Mouse (Mus musculus): Measurements from ENCODE around the gene Plin1. TPM values are rescaled to one million over a fixed set of nuclear protein-coding genes. Genes with fewer than 3 reads are reported as not detected.

Gene Plin1
- total RNA-seq (2014; rRNA removed) = 0.60 and 0.74 TPM in 2 replicates
- not detected in 2 replicates for polyA plus RNA-seq (2012; rRNA removed)

- no peak within 1 kb of the TSS for H3K4me3 ChIP-seq (ENCODE audit: insufficient read depth, low read depth, low read length)
- H3K27ac ChIP-seq (replicated peaks; ENCODE audit: insufficient read depth, low read depth, low read length) = no peak within 1 kb of the TSS
Observed at GRCm38 (mm10) chr7:79732622-79733021, at the start of gene Plin1. Plin1 (minus strand) TSS chr7:79732903.

GRCm38 (mm10) chr7:79782516-79782855, 49.8 kb upstream of the Plin1 start:
- H3K9ac ChIP-seq (ENCODE audit: low read depth, low read length) = no peak overlapping the region; the same call in 1 of the 2 replicates
- peak; percentile 88 for DNase-seq (ENCODE audit: extremely low read depth, low read depth, low spot score)
- H3K27me3 ChIP-seq (ENCODE audit: control insufficient read depth, insufficient read depth, low read length) = no peaks in the 10 kb centered on the region
- WGBS = 19% methylated on average over 2 of the region's 2 CpGs
- H3K79me2 ChIP-seq (ENCODE audit: control insufficient read depth, insufficient read depth, low read length) = no peaks in the 10 kb centered on the region
- H3K4me1 ChIP-seq (ENCODE audit: control insufficient read depth, insufficient read depth, low read length) = peaks cover 11% of the 10 kb centered on the region
- H3K27ac ChIP-seq (replicated peaks; ENCODE audit: insufficient read depth, low read depth, low read length) = peak overlapping the region; percentile 93
- H3K36me3 ChIP-seq (ENCODE audit: control insufficient read depth, insufficient read depth, low read length) = no peaks in the 10 kb centered on the region
- TF ChIP-seq POLR2A (IDR thresholded peaks at IDR 0.05; ENCODE audit: extremely low read depth, insufficient read depth, low read length) (no peak), CTCF (IDR thresholded peaks at IDR 0.05; ENCODE audit: low read depth, low read length) (no peak)
- no peak overlapping the region for H3K4me3 ChIP-seq (ENCODE audit: insufficient read depth, low read depth, low read length)

More at GRCm38 (mm10) chr7:79732622-79733021, at the start of gene Plin1:
- Histone ChIP-seq H3K36me3 (ENCODE audit: control insufficient read depth, insufficient read depth, low read length) (peaks cover 14% of the 10 kb centered on the region; the same call in 1 of the 2 replicates), H3K27me3 (ENCODE audit: control insufficient read depth, insufficient read depth, low read length) (no peaks in the 10 kb centered on the region), H3K4me1 (ENCODE audit: control insufficient read depth, insufficient read depth, low read length) (peaks cover 16% of the 10 kb centered on the region), H3K9ac (ENCODE audit: low read depth, low read length) (no peak within 1 kb of the TSS), H3K79me2 (ENCODE audit: control insufficient read depth, insufficient read depth, low read length) (no peaks in the 10 kb centered on the region)
- 85% methylated on average over 4 of the region's 4 CpGs for WGBS
- TF ChIP-seq POLR2A (IDR thresholded peaks at IDR 0.05; ENCODE audit: extremely low read depth, insufficient read depth, low read length) (no peak), CTCF (IDR thresholded peaks at IDR 0.05; ENCODE audit: low read depth, low read length) (no peak)
- DNase-seq (ENCODE audit: extremely low read depth, low read depth, low spot score) = no peak

- WGBS = 24% methylated on average over 11 of the region's 11 CpGs
- Histone ChIP-seq H3K27me3 (ENCODE audit: control insufficient read depth, insufficient read depth, low read length) (no peaks in the 10 kb centered on the region), H3K27ac (replicated peaks; ENCODE audit: insufficient read depth, low read depth, low read length) (peak overlapping the region; percentile 93), H3K79me2 (ENCODE audit: control insufficient read depth, insufficient read depth, low read length) (no peaks in the 10 kb centered on the region), H3K4me1 (ENCODE audit: control insufficient read depth, insufficient read depth, low read length) (peaks cover 11% of the 10 kb centered on the region), H3K36me3 (ENCODE audit: control insufficient read depth, insufficient read depth, low read length) (no peaks in the 10 kb centered on the region), H3K4me3 (ENCODE audit: insufficient read depth, low read depth, low read length) (no peak overlapping the region), H3K9ac (ENCODE audit: low read depth, low read length) (peak overlapping the region; percentile 7; the same call in 1 of the 2 replicates)
- TF ChIP-seq CTCF (IDR thresholded peaks at IDR 0.05; ENCODE audit: low read depth, low read length) (no peak), POLR2A (IDR thresholded peaks at IDR 0.05; ENCODE audit: extremely low read depth, insufficient read depth, low read length) (no peak)
- peak; percentile 99 for DNase-seq (ENCODE audit: extremely low read depth, low read depth, low spot score)
Observed at GRCm38 (mm10) chr7:79781826-79782515, 49.3 kb upstream of the Plin1 start.

GRCm38 (mm10) chr7:79780647-79781626, 48.2 kb upstream of the Plin1 start:
- peak overlapping the region; percentile 93 for H3K27ac ChIP-seq (replicated peaks; ENCODE audit: insufficient read depth, low read depth, low read length)
- H3K9ac ChIP-seq (ENCODE audit: low read depth, low read length) = peak overlapping the region; percentile 74
- TF ChIP-seq CTCF (IDR thresholded peaks at IDR 0.05; ENCODE audit: low read depth, low read length) = peak; percentile 85
- TF ChIP-seq POLR2A (IDR thresholded peaks at IDR 0.05; ENCODE audit: extremely low read depth, insufficient read depth, low read length) = no peak
- DNase-seq (ENCODE audit: extremely low read depth, low read depth, low spot score) = peak; percentile 98
- no peaks in the 10 kb centered on the region for H3K27me3 ChIP-seq (ENCODE audit: control insufficient read depth, insufficient read depth, low read length)
- H3K36me3 ChIP-seq (ENCODE audit: control insufficient read depth, insufficient read depth, low read length) = no peaks in the 10 kb centered on the region
- no peaks in the 10 kb centered on the region for H3K79me2 ChIP-seq (ENCODE audit: control insufficient read depth, insufficient read depth, low read length)
- peak overlapping the region; percentile 36 for H3K4me3 ChIP-seq (ENCODE audit: insufficient read depth, low read depth, low read length)
- H3K4me1 ChIP-seq (ENCODE audit: control insufficient read depth, insufficient read depth, low read length) = peaks cover 11% of the 10 kb centered on the region
- 3% methylated on average over 16 of the region's 16 CpGs for WGBS

- TF ChIP-seq POLR2A (IDR thresholded peaks at IDR 0.05; ENCODE audit: extremely low read depth, insufficient read depth, low read length) (no peak), CTCF (IDR thresholded peaks at IDR 0.05; ENCODE audit: low read depth, low read length) (no peak)
- Histone ChIP-seq H3K4me3 (ENCODE audit: insufficient read depth, low read depth, low read length) (no peak overlapping the region), H3K9ac (ENCODE audit: low read depth, low read length) (no peak overlapping the region), H3K4me1 (ENCODE audit: control insufficient read depth, insufficient read depth, low read length) (peaks cover 2% of the 10 kb centered on the region; the same call in 1 of the 2 replicates), H3K27ac (replicated peaks; ENCODE audit: insufficient read depth, low read depth, low read length) (no peak overlapping the region), H3K79me2 (ENCODE audit: control insufficient read depth, insufficient read depth, low read length) (no peaks in the 10 kb centered on the region), H3K27me3 (ENCODE audit: control insufficient read depth, insufficient read depth, low read length) (no peaks in the 10 kb centered on the region), H3K36me3 (ENCODE audit: control insufficient read depth, insufficient read depth, low read length) (no peaks in the 10 kb centered on the region)
- 76% methylated on average over 15 of the region's 15 CpGs for whole genome bisulfite sequencing
- no peak for DNase-seq (ENCODE audit: extremely low read depth, low read depth, low spot score)
Observed at GRCm38 (mm10) chr7:79771561-79772512, 39.1 kb upstream of the Plin1 start.

Measured in liver, adult 2 months (tissue).